Mouse (Mus musculus): Measurements from ENCODE around the gene Bmpr2. TPM values are rescaled to one million over a fixed set of nuclear protein-coding genes. Genes with fewer than 3 reads are reported as not detected.

Gene Bmpr2
- polyA plus RNA-seq, 1 experiment from 2014 or later = 5.9 TPM

GRCm38 (mm10) chr1:59913869-59914225 is 150.6 kb downstream of the Bmpr2 start:
- no peaks in the 10 kb centered on the region for H3K27me3 ChIP-seq (replicated peaks; ENCODE audit: control insufficient read depth, insufficient read depth, low read length)
- peak overlapping the region; percentile 98 for H3K4me3 ChIP-seq (ENCODE audit: low read depth, low read length)
- H3K9me3 ChIP-seq (ENCODE audit: control insufficient read depth) = no peaks in the 10 kb centered on the region
- H3K4me2 ChIP-seq (replicated peaks; ENCODE audit: low read depth) = peak overlapping the region; percentile 87
- peak overlapping the region; percentile 93 for H3K27ac ChIP-seq (ENCODE audit: low read depth, low read length)
- no peaks in the 10 kb centered on the region for H3K36me3 ChIP-seq (ENCODE audit: control insufficient read depth, insufficient read depth)
- peak overlapping the region; percentile 95 for H3K9ac ChIP-seq (ENCODE audit: low read depth, low read length)
- WGBS = 4% methylated on average over 12 of the region's 12 CpGs
- no peak for ATAC-seq
- peaks cover 8% of the 10 kb centered on the region; the same call in 1 of the 2 replicates for H3K4me1 ChIP-seq (replicated peaks; ENCODE audit: control insufficient read depth, insufficient read depth, low read length)
- no peak for TF ChIP-seq CTCF (IDR thresholded peaks at IDR 0.05; ENCODE audit: low read depth)

- H3K4me1 ChIP-seq (replicated peaks; ENCODE audit: control insufficient read depth, insufficient read depth, low read length) = peaks cover 8% of the 10 kb centered on the region; the same call in 1 of the 2 replicates
- H3K9me3 ChIP-seq (ENCODE audit: control insufficient read depth) = no peaks in the 10 kb centered on the region
- TF ChIP-seq CTCF (IDR thresholded peaks at IDR 0.05; ENCODE audit: low read depth) = no peak
- ATAC-seq = no peak
- H3K27ac ChIP-seq (ENCODE audit: low read depth, low read length) = no peak overlapping the region
- WGBS = 30% methylated on average over 3 of the region's 3 CpGs
- H3K36me3 ChIP-seq (ENCODE audit: control insufficient read depth, insufficient read depth) = no peaks in the 10 kb centered on the region
- peak overlapping the region; percentile 87 for H3K4me2 ChIP-seq (replicated peaks; ENCODE audit: low read depth)
- H3K4me3 ChIP-seq (ENCODE audit: low read depth, low read length) = no peak overlapping the region; the same call in 1 of the 2 replicates
- no peaks in the 10 kb centered on the region for H3K27me3 ChIP-seq (replicated peaks; ENCODE audit: control insufficient read depth, insufficient read depth, low read length)
- no peak overlapping the region for H3K9ac ChIP-seq (ENCODE audit: low read depth, low read length)
These were observed 151.6 kb downstream of the Bmpr2 start for GRCm38 (mm10) chr1:59914799-59915198.

GRCm38 (mm10) chr1:59915843-59916610 is 152.8 kb downstream of the Bmpr2 start:
- peaks cover 8% of the 10 kb centered on the region; the same call in 1 of the 2 replicates for H3K4me1 ChIP-seq (replicated peaks; ENCODE audit: control insufficient read depth, insufficient read depth, low read length)
- no peaks in the 10 kb centered on the region for H3K9me3 ChIP-seq (ENCODE audit: control insufficient read depth)
- no peak overlapping the region for H3K9ac ChIP-seq (ENCODE audit: low read depth, low read length)
- H3K4me2 ChIP-seq (replicated peaks; ENCODE audit: low read depth) = peak overlapping the region; percentile 21; the same call in 1 of the 2 replicates
- no peak overlapping the region for H3K4me3 ChIP-seq (ENCODE audit: low read depth, low read length)
- no peak overlapping the region for H3K27ac ChIP-seq (ENCODE audit: low read depth, low read length)
- WGBS = 66% methylated on average over 10 of the region's 10 CpGs
- no peaks in the 10 kb centered on the region for H3K36me3 ChIP-seq (ENCODE audit: control insufficient read depth, insufficient read depth)
- no peak for ATAC-seq
- H3K27me3 ChIP-seq (replicated peaks; ENCODE audit: control insufficient read depth, insufficient read depth, low read length) = no peaks in the 10 kb centered on the region
- no peak for TF ChIP-seq CTCF (IDR thresholded peaks at IDR 0.05; ENCODE audit: low read depth)

- 66% methylated on average over 3 of the region's 3 CpGs for WGBS
- Histone ChIP-seq H3K9me3 (ENCODE audit: control insufficient read depth) (no peaks in the 10 kb centered on the region), H3K4me1 (replicated peaks; ENCODE audit: control insufficient read depth, insufficient read depth, low read length) (peaks cover 8% of the 10 kb centered on the region; the same call in 1 of the 2 replicates), H3K4me3 (ENCODE audit: low read depth, low read length) (no peak overlapping the region), H3K27ac (ENCODE audit: low read depth, low read length) (no peak overlapping the region), H3K9ac (ENCODE audit: low read depth, low read length) (no peak overlapping the region), H3K27me3 (replicated peaks; ENCODE audit: control insufficient read depth, insufficient read depth, low read length) (no peaks in the 10 kb centered on the region), H3K36me3 (ENCODE audit: control insufficient read depth, insufficient read depth) (no peaks in the 10 kb centered on the region), H3K4me2 (replicated peaks; ENCODE audit: low read depth) (no peak overlapping the region)
- TF ChIP-seq CTCF (IDR thresholded peaks at IDR 0.05; ENCODE audit: low read depth) = no peak
- ATAC-seq = no peak
These were observed 154.2 kb downstream of the Bmpr2 start for GRCm38 (mm10) chr1:59917401-59917800.

GRCm38 (mm10) chr1:59918075-59918474 is 154.9 kb downstream of the Bmpr2 start:
- ATAC-seq = no peak
- TF ChIP-seq CTCF (IDR thresholded peaks at IDR 0.05; ENCODE audit: low read depth) = no peak

GRCm38 (mm10) chr1:59923201-59923600 is 160.0 kb downstream of the Bmpr2 start:
- Histone ChIP-seq H3K4me2 (replicated peaks; ENCODE audit: low read depth) (no peak overlapping the region), H3K4me3 (ENCODE audit: low read depth, low read length) (no peak overlapping the region), H3K9me3 (ENCODE audit: control insufficient read depth) (no peaks in the 10 kb centered on the region), H3K27me3 (replicated peaks; ENCODE audit: control insufficient read depth, insufficient read depth, low read length) (no peaks in the 10 kb centered on the region), H3K9ac (ENCODE audit: low read depth, low read length) (no peak overlapping the region), H3K4me1 (replicated peaks; ENCODE audit: control insufficient read depth, insufficient read depth, low read length) (no peaks in the 10 kb centered on the region), H3K27ac (ENCODE audit: low read depth, low read length) (no peak overlapping the region), H3K36me3 (ENCODE audit: control insufficient read depth, insufficient read depth) (no peaks in the 10 kb centered on the region)
- no peak for ATAC-seq
- TF ChIP-seq CTCF (IDR thresholded peaks at IDR 0.05; ENCODE audit: low read depth) = no peak
- WGBS = 44% methylated on average over 1 of the region's 1 CpGs

More at GRCm38 (mm10) chr1:59918075-59918474, 154.9 kb downstream of the Bmpr2 start:
- no peak overlapping the region for H3K27ac ChIP-seq (ENCODE audit: low read depth, low read length)
- H3K4me2 ChIP-seq (replicated peaks; ENCODE audit: low read depth) = no peak overlapping the region
- H3K9ac ChIP-seq (ENCODE audit: low read depth, low read length) = no peak overlapping the region
- H3K27me3 ChIP-seq (replicated peaks; ENCODE audit: control insufficient read depth, insufficient read depth, low read length) = no peaks in the 10 kb centered on the region
- peaks cover 8% of the 10 kb centered on the region; the same call in 1 of the 2 replicates for H3K4me1 ChIP-seq (replicated peaks; ENCODE audit: control insufficient read depth, insufficient read depth, low read length)
- H3K36me3 ChIP-seq (ENCODE audit: control insufficient read depth, insufficient read depth) = no peaks in the 10 kb centered on the region
- no peaks in the 10 kb centered on the region for H3K9me3 ChIP-seq (ENCODE audit: control insufficient read depth)
- no peak overlapping the region for H3K4me3 ChIP-seq (ENCODE audit: low read depth, low read length)

Data from intestine, postnatal 0 days (tissue).